8 mouse cellular contexts compared by ENCODE assay signal in the genomic region with DNA sequence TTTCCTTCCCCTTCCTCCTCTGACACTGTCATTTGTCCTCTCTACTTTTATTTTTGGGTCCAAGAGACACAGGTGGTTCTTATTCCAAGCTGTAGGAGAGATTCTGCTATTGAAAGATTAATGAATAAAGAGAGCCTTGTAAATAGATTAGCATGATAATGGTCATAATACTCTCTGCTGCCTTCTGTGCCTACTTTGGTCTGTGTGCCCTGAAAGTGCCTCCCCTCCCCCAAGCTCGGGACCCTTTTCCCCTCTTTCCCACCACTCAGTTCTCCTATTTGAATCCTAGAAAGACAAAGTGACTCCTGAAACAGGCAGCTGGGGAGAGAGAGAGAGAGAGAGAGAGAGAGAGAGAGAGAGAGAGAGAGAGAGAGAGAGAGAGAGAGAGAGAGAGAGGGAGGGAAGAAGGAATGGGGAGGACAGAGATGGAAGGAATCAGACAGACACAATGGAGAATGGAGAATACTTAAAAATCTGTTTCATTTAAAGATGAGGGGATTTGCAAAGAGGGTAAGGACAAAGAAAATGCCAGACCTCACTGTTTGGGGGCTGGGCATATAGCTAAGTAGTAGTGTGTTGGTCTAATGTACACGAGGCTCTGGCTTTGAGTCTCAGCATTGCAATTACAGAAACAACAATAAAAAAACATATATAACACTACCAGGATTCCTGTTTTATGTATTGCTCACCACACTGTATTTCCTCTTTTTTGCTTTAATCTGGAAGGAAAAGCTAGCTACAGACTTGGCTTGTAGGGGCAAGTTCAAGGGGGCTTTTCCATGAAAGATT.
DNase-seq lines count a peak whose midpoint lies in the region; ATAC-seq and TF ChIP-seq lines count a peak whose summit lies in the region.

No protein-coding gene starts in this region.

- no peaks in the 10 kb centered on the region for H3K9me3 ChIP-seq in heart, embryonic 15.5 days (replicated peaks)
- no peaks in the 10 kb centered on the region for H3K9me3 ChIP-seq in embryonic facial prominence, embryonic 12.5 days
- H3K9me3 ChIP-seq in hindbrain, embryonic 12.5 days (replicated peaks) = no peaks in the 10 kb centered on the region
- H3K9me3 ChIP-seq in midbrain, embryonic 13.5 days = no peaks in the 10 kb centered on the region
- no peaks in the 10 kb centered on the region for H3K9me3 ChIP-seq in intestine, postnatal 0 days (ENCODE audit: control insufficient read depth)

- ATAC-seq in heart, embryonic 15.5 days (replicated peaks; ENCODE audit: insufficient number of reproducible peaks, insufficient read depth, low FRiP score, low read depth) = no peak
- no peak for ATAC-seq in embryonic facial prominence, embryonic 12.5 days (ENCODE audit: insufficient number of reproducible peaks, insufficient read depth, low FRiP score, low TSS enrichment)
- ATAC-seq in hindbrain, embryonic 12.5 days (ENCODE audit: low FRiP score) = 0 out of 2 replicates have a peak, but pooled peaks have one; percentile 17
- no peak for ATAC-seq in midbrain, embryonic 13.5 days
- ATAC-seq in intestine, postnatal 0 days = no peak

- H3K9ac ChIP-seq in heart, embryonic 15.5 days = peak overlapping the region; percentile 16; the same call in 1 of the 2 replicates
- no peak overlapping the region for H3K9ac ChIP-seq in embryonic facial prominence, embryonic 12.5 days
- no peak overlapping the region for H3K9ac ChIP-seq in hindbrain, embryonic 12.5 days
- H3K9ac ChIP-seq in midbrain, embryonic 13.5 days (replicated peaks) = peak overlapping the region; percentile 63
- H3K9ac ChIP-seq in intestine, postnatal 0 days (ENCODE audit: low read depth, low read length) = no peak overlapping the region

- no peak overlapping the region for H3K4me3 ChIP-seq in heart, embryonic 15.5 days
- no peak overlapping the region for H3K4me3 ChIP-seq in embryonic facial prominence, embryonic 12.5 days
- H3K4me3 ChIP-seq in hindbrain, embryonic 12.5 days = no peak overlapping the region
- no peak overlapping the region for H3K4me3 ChIP-seq in midbrain, embryonic 13.5 days (replicated peaks)
- no peak overlapping the region for H3K4me3 ChIP-seq in intestine, postnatal 0 days (ENCODE audit: low read depth, low read length)

- 32% methylated on average over 2 of the region's 2 CpGs for WGBS in heart, embryonic 15.5 days
- 45% methylated on average over 2 of the region's 2 CpGs for WGBS in embryonic facial prominence, embryonic 12.5 days
- WGBS in hindbrain, embryonic 12.5 days = 23% methylated on average over 2 of the region's 2 CpGs
- 3% methylated on average over 2 of the region's 2 CpGs for WGBS in midbrain, embryonic 13.5 days
- 72% methylated on average over 2 of the region's 2 CpGs for WGBS in intestine, postnatal 0 days

- H3K27me3 ChIP-seq in heart, embryonic 15.5 days = no peaks in the 10 kb centered on the region
- no peaks in the 10 kb centered on the region for H3K27me3 ChIP-seq in embryonic facial prominence, embryonic 12.5 days
- H3K27me3 ChIP-seq in hindbrain, embryonic 12.5 days = no peaks in the 10 kb centered on the region
- no peaks in the 10 kb centered on the region for H3K27me3 ChIP-seq in midbrain, embryonic 13.5 days
- H3K27me3 ChIP-seq in intestine, postnatal 0 days (replicated peaks; ENCODE audit: control insufficient read depth, insufficient read depth, low read length) = no peaks in the 10 kb centered on the region

- H3K36me3 ChIP-seq in heart, embryonic 15.5 days = no peaks in the 10 kb centered on the region
- peaks cover 4% of the 10 kb centered on the region; the same call in 1 of the 2 replicates for H3K36me3 ChIP-seq in embryonic facial prominence, embryonic 12.5 days
- no peaks in the 10 kb centered on the region for H3K36me3 ChIP-seq in hindbrain, embryonic 12.5 days
- H3K36me3 ChIP-seq in midbrain, embryonic 13.5 days = no peaks in the 10 kb centered on the region
- H3K36me3 ChIP-seq in intestine, postnatal 0 days (ENCODE audit: control insufficient read depth, insufficient read depth) = 0 out of 2 replicates have a peak, but pooled peaks cover 3% of the 10 kb centered on the region

- H3K27ac ChIP-seq in heart, embryonic 15.5 days = peak overlapping the region; percentile 94
- peak overlapping the region; percentile 73 for H3K27ac ChIP-seq in embryonic facial prominence, embryonic 12.5 days
- H3K27ac ChIP-seq in hindbrain, embryonic 12.5 days = peak overlapping the region; percentile 89
- H3K27ac ChIP-seq in midbrain, embryonic 13.5 days = peak overlapping the region; percentile 96
- no peak overlapping the region for H3K27ac ChIP-seq in intestine, postnatal 0 days (ENCODE audit: low read depth, low read length)

- intact Hi-C loops in heart, postnatal 25 days (cut with DNase I) = loop anchor here (5.0 kb wide), 3 partner anchors 70 to 140 kb away; no protein-coding TSS in a partner anchor

- H3K4me2 ChIP-seq in heart, embryonic 15.5 days = peak overlapping the region; percentile 57; the same call in 1 of the 2 replicates
- H3K4me2 ChIP-seq in embryonic facial prominence, embryonic 12.5 days (replicated peaks) = no peak overlapping the region
- peak overlapping the region; percentile 21; the same call in 1 of the 2 replicates for H3K4me2 ChIP-seq in hindbrain, embryonic 12.5 days (replicated peaks)
- H3K4me2 ChIP-seq in midbrain, embryonic 13.5 days (replicated peaks) = peak overlapping the region; percentile 37
- H3K4me2 ChIP-seq in intestine, postnatal 0 days (replicated peaks; ENCODE audit: low read depth) = no peak overlapping the region

- peaks cover 85% of the 10 kb centered on the region for H3K4me1 ChIP-seq in heart, embryonic 15.5 days (replicated peaks)
- H3K4me1 ChIP-seq in embryonic facial prominence, embryonic 12.5 days = peaks cover 68% of the 10 kb centered on the region
- peaks cover 89% of the 10 kb centered on the region for H3K4me1 ChIP-seq in hindbrain, embryonic 12.5 days
- peaks cover 92% of the 10 kb centered on the region for H3K4me1 ChIP-seq in midbrain, embryonic 13.5 days (replicated peaks)
- H3K4me1 ChIP-seq in intestine, postnatal 0 days (replicated peaks; ENCODE audit: control insufficient read depth, insufficient read depth, low read length) = peaks cover 14% of the 10 kb centered on the region

- TF ChIP-seq CTCF in intestine, postnatal 0 days (IDR thresholded peaks at IDR 0.05; ENCODE audit: low read depth) = no peak

- DNase-seq in heart, postnatal 25 days (ENCODE audit: low spot score) = no peak
- DNase-seq in adrenal gland, adult 8-10 months = no peak
- DNase-seq in kidney, adult 8-10 months = no peak

Comparison
In these comparisons a context has a peak if more than half of its experiments do, and no peak if none do; other contexts are left out.
1. H3K4me2 ChIP-seq: peak in heart, embryonic 15.5 days (single experiment), hindbrain, embryonic 12.5 days (single experiment) and midbrain, embryonic 13.5 days (single experiment); none in embryonic facial prominence, embryonic 12.5 days (single experiment) and intestine, postnatal 0 days (single experiment).
2. H3K9ac ChIP-seq: peak in heart, embryonic 15.5 days (single experiment) and midbrain, embryonic 13.5 days (single experiment); none in embryonic facial prominence, embryonic 12.5 days (single experiment), hindbrain, embryonic 12.5 days (single experiment) and intestine, postnatal 0 days (single experiment).